Mouse (Mus musculus): ENCODE measurements around the gene Selenoo.

The Selenoo gene

GRCm38 (mm10) chr15:89148496-89149270 is 59.8 kb downstream of the Selenoo start:
- DNase-seq (ENCODE audit: low read depth, low spot score) = no peak

DNA sequence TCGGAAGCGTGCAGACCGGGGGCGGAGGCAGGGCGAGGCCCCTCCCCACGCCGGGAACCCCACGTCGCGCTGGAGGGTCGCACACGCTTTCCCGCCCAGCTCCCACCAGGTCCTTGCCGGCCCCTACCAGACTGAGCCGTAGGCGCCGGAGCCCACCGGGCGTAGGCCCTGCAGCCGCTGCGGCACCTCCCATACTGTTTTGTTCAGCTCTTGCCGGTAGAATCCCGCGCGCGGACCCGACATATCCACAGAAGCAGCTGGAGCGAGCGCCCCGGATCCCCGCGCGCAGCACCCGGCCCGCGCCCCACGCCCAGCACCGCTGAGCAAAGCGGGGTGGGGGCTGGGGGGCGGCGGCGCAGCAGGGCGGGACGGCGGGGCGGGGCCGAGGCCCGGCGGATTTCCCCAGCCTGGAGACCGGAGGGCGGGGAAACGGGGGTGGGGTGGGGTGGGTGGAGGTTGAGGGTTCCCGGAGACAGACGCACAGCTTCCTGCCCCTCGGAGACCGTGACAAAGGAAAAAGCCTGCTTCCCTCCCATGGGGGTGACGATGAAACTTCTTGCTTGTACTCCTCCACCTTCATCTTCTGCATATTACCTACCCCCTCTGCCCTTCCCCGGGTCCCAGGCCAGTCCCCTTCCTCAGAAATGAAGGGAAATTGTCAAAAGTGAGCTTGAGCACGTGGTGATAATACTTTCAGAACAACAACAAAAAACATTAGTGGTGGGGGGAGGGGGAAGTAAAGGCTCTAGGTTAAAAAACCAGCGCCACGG is 60.6 kb downstream of the Selenoo start, which contains the start of gene Mapk11:
Gene Mapk11, minus strand, starts transcription at position 358 of the 770 bp plus-strand sequence.
- no peak for DNase-seq (ENCODE audit: low read depth, low spot score)
